Mouse (Mus musculus) ES-Bruce4 (cell line): ENCODE results near the gene Kirrel3. TPM values are rescaled to one million over a fixed set of nuclear protein-coding genes. Genes with fewer than 3 reads are reported as not detected.

Experiments
- H3K27ac ChIP-seq: 2 replicates; pipeline ENCODE4 v1.5.1; 2012; ENCODE audit warnings: low read length, inconsistent platforms; ENCODE audit not compliant: insufficient read depth
- H3K27me3 ChIP-seq: 2 replicates; pipeline ENCODE4 v1.6.1; 2012; ENCODE audit warnings: mild to moderate bottlenecking, low read length, inconsistent platforms; ENCODE audit not compliant: control insufficient read depth, poor library complexity, insufficient read depth, severe bottlenecking
- H3K36me3 ChIP-seq: 2 replicates; pipeline ENCODE4 v1.6.1; 2012; ENCODE audit warnings: inconsistent platforms, mild to moderate bottlenecking, low read length, moderate library complexity; ENCODE audit not compliant: control insufficient read depth, poor library complexity, insufficient read depth, severe bottlenecking
- H3K4me1 ChIP-seq: one replicate; pipeline ENCODE4 v1.8.1; 2011; ENCODE audit warnings: low read length; ENCODE audit not compliant: control insufficient read depth, insufficient read depth
- H3K4me3 ChIP-seq: 2 replicates; pipeline ENCODE4 v1.5.1; 2011; ENCODE audit warnings: low read depth, mild to moderate bottlenecking, low read length
- H3K9ac ChIP-seq: 2 replicates; pipeline ENCODE4 v1.6.1; 2012; ENCODE audit warnings: low read depth, mild to moderate bottlenecking, inconsistent platforms; ENCODE audit not compliant: poor library complexity, severe bottlenecking
- H3K9me3 ChIP-seq: replicated peaks from 2 replicates; pipeline ENCODE4 v1.6.1; 2012; ENCODE audit warnings: mild to moderate bottlenecking, low read length, inconsistent platforms; ENCODE audit not compliant: control insufficient read depth, poor library complexity, insufficient read depth, severe bottlenecking
- CTCF ChIP-seq: IDR thresholded peaks from one replicate; pipeline ENCODE4 v1.8.1; 2011; ENCODE audit warnings: low read depth, low read length
- EP300 ChIP-seq: IDR thresholded peaks from 2 replicates; pipeline ENCODE4 v1.6.1; 2011; ENCODE audit warnings: low read depth, low read length; ENCODE audit not compliant: insufficient read depth
- POLR2A ChIP-seq: IDR thresholded peaks from one replicate; pipeline ENCODE4 v1.8.1; 2011; ENCODE audit warnings: low read length; ENCODE audit not compliant: insufficient read depth
- polyA plus RNA-seq: library from polyadenylated mRNA; stranded (reverse); fragments of >200 nt; gene quantifications from 2 replicates; pipeline ENCODE4 v1.2.4, GENCODE M21; 2011; ENCODE audit warnings: low read depth; ENCODE audit not compliant: missing spikeins, insufficient read depth, insufficient read length

Gene Kirrel3
- polyA plus RNA-seq, 1 experiment: 0.52 TPM

GRCm38 (mm10) chr9:34965041-34965415 lies 479.3 kb downstream of the Kirrel3 start:
- Histone ChIP-seq H3K9me3 (no peaks in the 10 kb centered on the region), H3K9ac (no peak overlapping the region), H3K27ac (no peak overlapping the region), H3K4me3 (no peak overlapping the region), H3K36me3 (no peaks in the 10 kb centered on the region), H3K27me3 (no peaks in the 10 kb centered on the region), H3K4me1 (no peaks in the 10 kb centered on the region)
- no peak for TF ChIP-seq CTCF
- no peak for TF ChIP-seq POLR2A
- TF ChIP-seq EP300: no peak

- Histone ChIP-seq H3K36me3 (no peaks in the 10 kb centered on the region), H3K9me3 (no peaks in the 10 kb centered on the region), H3K9ac (no peak overlapping the region), H3K4me3 (no peak overlapping the region), H3K4me1 (no peaks in the 10 kb centered on the region), H3K27ac (no peak overlapping the region), H3K27me3 (no peaks in the 10 kb centered on the region)
- TF ChIP-seq CTCF (no peak), EP300 (no peak), POLR2A (no peak)
Measured at GRCm38 (mm10) chr9:34967772-34968171, 482.1 kb downstream of the Kirrel3 start.

GRCm38 (mm10) chr9:34969881-34970490 lies 484.3 kb downstream of the Kirrel3 start:
- no peaks in the 10 kb centered on the region for H3K36me3 ChIP-seq
- H3K9me3 ChIP-seq: no peaks in the 10 kb centered on the region
- no peaks in the 10 kb centered on the region for H3K4me1 ChIP-seq
- H3K27ac ChIP-seq: no peak overlapping the region
- no peak overlapping the region for H3K9ac ChIP-seq
- TF ChIP-seq CTCF: no peak
- TF ChIP-seq EP300: no peak
- no peak for TF ChIP-seq POLR2A
- no peaks in the 10 kb centered on the region for H3K27me3 ChIP-seq
- H3K4me3 ChIP-seq: no peak overlapping the region

- no peak overlapping the region for H3K4me3 ChIP-seq
- TF ChIP-seq POLR2A (no peak), EP300 (no peak), CTCF (no peak)
- H3K9me3 ChIP-seq: no peaks in the 10 kb centered on the region
Measured at GRCm38 (mm10) chr9:34974326-34974725, 488.6 kb downstream of the Kirrel3 start.

GRCm38 (mm10) chr9:34975245-34975644 lies 489.6 kb downstream of the Kirrel3 start:
- H3K9me3 ChIP-seq: no peaks in the 10 kb centered on the region
- TF ChIP-seq EP300 (no peak), CTCF (no peak), POLR2A (no peak)
- H3K9ac ChIP-seq: no peak overlapping the region
- no peaks in the 10 kb centered on the region for H3K27me3 ChIP-seq
- H3K4me3 ChIP-seq: no peak overlapping the region
- H3K4me1 ChIP-seq: no peaks in the 10 kb centered on the region
- no peak overlapping the region for H3K27ac ChIP-seq
- no peaks in the 10 kb centered on the region for H3K36me3 ChIP-seq

More at GRCm38 (mm10) chr9:34974326-34974725, 488.6 kb downstream of the Kirrel3 start:
- no peaks in the 10 kb centered on the region for H3K4me1 ChIP-seq
- H3K36me3 ChIP-seq: no peaks in the 10 kb centered on the region
- no peaks in the 10 kb centered on the region for H3K27me3 ChIP-seq
- no peak overlapping the region for H3K9ac ChIP-seq
- H3K27ac ChIP-seq: no peak overlapping the region

- Histone ChIP-seq H3K9me3 (no peaks in the 10 kb centered on the region), H3K36me3 (no peaks in the 10 kb centered on the region), H3K27ac (no peak overlapping the region), H3K4me1 (no peaks in the 10 kb centered on the region), H3K4me3 (no peak overlapping the region), H3K27me3 (no peaks in the 10 kb centered on the region), H3K9ac (no peak overlapping the region)
- TF ChIP-seq EP300 (no peak), CTCF (no peak), POLR2A (no peak)
Measured at GRCm38 (mm10) chr9:34976596-34977462, 491.1 kb downstream of the Kirrel3 start.
